9 mouse cellular contexts compared by ENCODE assay signal in genomic region chr7:44615987-44616386, GRCm38 (mm10).
"Had no signal": no experiment of that assay in that cellular context is flagged by ENCODE, and none has a peak within 500 bp of the region (broad histone marks: within the 10 kb centered on the region; RNA-seq: fewer than 3 reads in every experiment).

No protein-coding gene starts in this region.

- DNase-seq: kidney, postnatal 25 days; layer of hippocampus, adult 9-11 months; layer of hippocampus, postnatal 36 days; liver, embryonic 13.5 days; liver, postnatal 0 days; lung, postnatal 14 days; right cerebral cortex, postnatal 14 days; thymus, adult 2 months; thymus, postnatal 25 days had no signal
